ENCODE assay signal across 9 mouse cellular contexts in the genomic region with DNA sequence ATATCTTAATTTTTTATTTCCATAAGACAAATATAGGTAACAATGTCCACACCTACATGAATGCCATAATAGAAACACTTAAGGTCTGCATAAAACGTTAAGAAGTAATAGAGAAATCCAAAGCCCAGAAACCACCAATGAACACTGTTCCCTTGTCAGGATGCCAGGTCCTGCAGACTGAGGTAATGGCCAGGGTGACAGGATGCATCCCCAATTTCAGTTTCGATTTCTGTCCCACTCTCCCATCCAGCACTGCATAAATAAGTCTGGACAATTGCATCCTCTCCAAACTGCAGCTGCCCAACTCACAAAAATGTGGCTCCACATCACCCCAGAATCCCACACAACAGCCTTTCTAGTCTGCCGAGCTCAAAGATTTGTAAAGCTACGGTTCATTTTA. TPM values are rescaled to one million over a fixed set of nuclear protein-coding genes. Genes with fewer than 3 reads are reported as not detected.
DNase-seq lines count a peak whose midpoint lies in the region; ATAC-seq and TF ChIP-seq lines count a peak whose summit lies in the region.
"Had no signal": no experiment of that assay in that cellular context is flagged by ENCODE, and none has a peak within 500 bp of the region (broad histone marks: within the 10 kb centered on the region; RNA-seq: fewer than 3 reads in every experiment).

No protein-coding gene starts in this region.

- H3K9me3 ChIP-seq in forebrain, embryonic 16.5 days (ENCODE audit: control insufficient read depth, low read length): no peaks in the 10 kb centered on the region
- no peaks in the 10 kb centered on the region for H3K9me3 ChIP-seq in midbrain, embryonic 11.5 days (ENCODE audit: control insufficient read depth, low read length)

- H3K27ac ChIP-seq in gastrocnemius, adult 2 months: peak overlapping the region; percentile 95
- H3K27ac ChIP-seq in forebrain, embryonic 16.5 days (ENCODE audit: low read length): no peak overlapping the region
- H3K27ac ChIP-seq in midbrain, embryonic 11.5 days (ENCODE audit: low read depth, low read length): no peak overlapping the region

- TF ChIP-seq CTCF in gastrocnemius, adult 2 months (IDR thresholded peaks at IDR 0.05): no peak

- intact Hi-C loops in gastrocnemius, adult 2 months (cut with DNase I): no loop called here
- intact Hi-C loops in gastrocnemius, postnatal 14 days (cut with DNase I; ENCODE audit: low total_unique reads): no loop called here

- no peaks in the 10 kb centered on the region for H3K27me3 ChIP-seq in forebrain, embryonic 16.5 days (replicated peaks; ENCODE audit: control insufficient read depth, insufficient read depth, low read length)
- H3K27me3 ChIP-seq in midbrain, embryonic 11.5 days (ENCODE audit: control insufficient read depth, insufficient read depth, low read length): no peaks in the 10 kb centered on the region

- no peak for ATAC-seq in forebrain, embryonic 16.5 days
- ATAC-seq in midbrain, embryonic 11.5 days (ENCODE audit: low FRiP score): no peak
- no peak for ATAC-seq in CD4-positive, CD25-positive, alpha-beta regulatory T cell, adult 4 months

- H3K4me1 ChIP-seq in forebrain, embryonic 16.5 days (replicated peaks; ENCODE audit: control insufficient read depth, insufficient read depth, low read length): peaks cover 30% of the 10 kb centered on the region
- H3K4me1 ChIP-seq in midbrain, embryonic 11.5 days (ENCODE audit: control insufficient read depth, insufficient read depth, low read length): peaks cover 6% of the 10 kb centered on the region; the same call in 1 of the 2 replicates

- peaks cover 12% of the 10 kb centered on the region; the same call in 1 of the 2 replicates for H3K36me3 ChIP-seq in forebrain, embryonic 16.5 days (ENCODE audit: control insufficient read depth, insufficient read depth)
- H3K36me3 ChIP-seq in midbrain, embryonic 11.5 days (ENCODE audit: control insufficient read depth, insufficient read depth, low read length): peaks cover 4% of the 10 kb centered on the region; the same call in 1 of the 2 replicates

- peak overlapping the region; percentile 32; the same call in 1 of the 2 replicates for H3K4me2 ChIP-seq in forebrain, embryonic 16.5 days (ENCODE audit: low read length)
- peak overlapping the region; percentile 17; the same call in 1 of the 2 replicates for H3K4me2 ChIP-seq in midbrain, embryonic 11.5 days

- no peak overlapping the region for H3K9ac ChIP-seq in forebrain, embryonic 16.5 days (replicated peaks; ENCODE audit: low read depth, low read length)
- peak overlapping the region; percentile 36; the same call in 1 of the 2 replicates for H3K9ac ChIP-seq in midbrain, embryonic 11.5 days (ENCODE audit: low read length)

- 75% methylated on average over 4 of the region's 4 CpGs for WGBS in forebrain, embryonic 16.5 days
- WGBS in midbrain, embryonic 11.5 days: 77% methylated on average over 4 of the region's 4 CpGs

- DNase-seq in gastrocnemius, adult 2 months: no peak
- DNase-seq in gastrocnemius, postnatal 14 days: no peak
- DNase-seq in kidney, adult 9 months: peak; percentile 38
- no peak for DNase-seq in midbrain, embryonic 11.5 days (ENCODE audit: low spot score, missing footprints)
- DNase-seq in gastrocnemius, adult 8-10 months (ENCODE audit: low spot score in 2 of 2): no peak
- DNase-seq in left cerebral cortex, adult 18-20 months (ENCODE audit: low spot score in 2 of 2): no peak

- H3K4me3 ChIP-seq in gastrocnemius, adult 2 months: peak overlapping the region; percentile 99
- H3K4me3 ChIP-seq in forebrain, embryonic 16.5 days (replicated peaks; ENCODE audit: low read length): no peak overlapping the region
- no peak overlapping the region for H3K4me3 ChIP-seq in midbrain, embryonic 11.5 days (ENCODE audit: low read depth, low read length)

RNA-seq across cellular contexts. Expression of a gene that starts 2.8 kb away (rescaled TPM):
- total RNA-seq in gastrocnemius, adult 2 months (2021): 10 to 100 TPM; 40.5 to 43.5 TPM
- total RNA-seq in gastrocnemius, postnatal 14 days (2021): 10 to 100 TPM; 37.3 to 41.5 TPM
- polyA plus RNA-seq in forebrain, embryonic 16.5 days (2015; fragmentation: Nextera tagmentation; extraction: Ambion mirVana): 57.7 and 65.1 TPM in 2 replicates
- 47.2 and 48.7 TPM in 2 replicates for polyA plus RNA-seq in midbrain, embryonic 11.5 days (2014; fragmentation: Nextera tagmentation; extraction: Ambion mirVana)
- 10 to 100 TPM; 71.4 to 71.8 TPM for polyA plus RNA-seq in CD4-positive, CD25-positive, alpha-beta regulatory T cell, adult 4 months (2017; shearing (Covaris generic))
- 10 to 100 TPM; 28.7 to 42.3 (median 34.5) TPM for total RNA-seq in gastrocnemius, adult 8-10 months (2022)
- total RNA-seq in left cerebral cortex, adult 18-20 months (2021): 10 to 100 TPM; 53.5 to 60.4 TPM

RNA-seq across cellular contexts. Expression of a gene that starts 38.1 kb away (rescaled TPM):
- total RNA-seq in gastrocnemius, adult 2 months (2021): not detected
- total RNA-seq in gastrocnemius, postnatal 14 days (2021): not detected
- not detected in 2 replicates for polyA plus RNA-seq in forebrain, embryonic 16.5 days (2015; fragmentation: Nextera tagmentation; extraction: Ambion mirVana)
- not detected in 2 replicates for polyA plus RNA-seq in midbrain, embryonic 11.5 days (2014; fragmentation: Nextera tagmentation; extraction: Ambion mirVana)
- polyA plus RNA-seq in CD4-positive, CD25-positive, alpha-beta regulatory T cell, adult 4 months (2017; shearing (Covaris generic)): not detected
- not detected for total RNA-seq in gastrocnemius, adult 8-10 months (2022)
- not detected for total RNA-seq in left cerebral cortex, adult 18-20 months (2021)
- polyA plus RNA-seq: stomach, embryonic 14.5 days had no signal

RNA-seq across cellular contexts. Expression of a gene that starts 50.5 kb away (rescaled TPM):
- total RNA-seq in gastrocnemius, adult 2 months (2021): 100 to 1,000 TPM; 185 to 198 TPM
- 100 to 1,000 TPM; 107 to 121 TPM for total RNA-seq in gastrocnemius, postnatal 14 days (2021)
- polyA plus RNA-seq in forebrain, embryonic 16.5 days (2015; fragmentation: Nextera tagmentation; extraction: Ambion mirVana): 145 and 149 TPM in 2 replicates
- polyA plus RNA-seq in midbrain, embryonic 11.5 days (2014; fragmentation: Nextera tagmentation; extraction: Ambion mirVana): 131 and 146 TPM in 2 replicates
- polyA plus RNA-seq in CD4-positive, CD25-positive, alpha-beta regulatory T cell, adult 4 months (2017; shearing (Covaris generic)): 10 to 100 TPM; 54.6 to 62.5 TPM
- 100 to 1,000 TPM; 159 to 209 (median 180) TPM for total RNA-seq in gastrocnemius, adult 8-10 months (2022)
- total RNA-seq in left cerebral cortex, adult 18-20 months (2021): 100 to 1,000 TPM; 155 to 161 TPM
